32 mouse cellular contexts compared by ENCODE assay signal in genomic region chr5:73362791-73363190, GRCm38 (mm10). TPM values are rescaled to one million over a fixed set of nuclear protein-coding genes. Genes with fewer than 3 reads are reported as not detected.
DNase-seq lines count a peak whose midpoint lies in the region; ATAC-seq and TF ChIP-seq lines count a peak whose summit lies in the region.
"Had no signal": no experiment of that assay in that cellular context is flagged by ENCODE, and none has a peak within 500 bp of the region (broad histone marks: within the 10 kb centered on the region; RNA-seq: fewer than 3 reads in every experiment).

No protein-coding gene starts in this region.

- no peak overlapping the region for H3K4me3 ChIP-seq in liver, embryonic 13.5 days (replicated peaks)
- H3K4me3 ChIP-seq in liver, postnatal 0 days (ENCODE audit: low read depth, low read length) = no peak overlapping the region
- H3K4me3 ChIP-seq: forebrain, embryonic 13.5 days; heart, embryonic 10.5 days; heart, embryonic 15.5 days; intestine, embryonic 15.5 days; limb, embryonic 12.5 days; lung, embryonic 15.5 days; midbrain, embryonic 10.5 days; midbrain, embryonic 15.5 days; neural tube, embryonic 15.5 days; stomach, embryonic 15.5 days had no signal

- 86% methylated on average over 5 of the region's 5 CpGs for WGBS in liver, embryonic 13.5 days (ENCODE audit: insufficient replicate concordance)
- 88% methylated on average over 5 of the region's 5 CpGs for WGBS in liver, postnatal 0 days (ENCODE audit: insufficient replicate concordance)

- ATAC-seq in liver, embryonic 13.5 days (ENCODE audit: low read depth) = no peak
- ATAC-seq in liver, postnatal 0 days = no peak
- ATAC-seq in CD4-positive, CD25-positive, alpha-beta regulatory T cell, adult 4 months = no peak
- ATAC-seq: activated CD4-positive, CD25-positive, alpha-beta regulatory T cell, adult 4 months; forebrain, embryonic 13.5 days; hindbrain, postnatal 0 days; intestine, embryonic 15.5 days; midbrain, embryonic 15.5 days had no signal

- peak overlapping the region; percentile 51 for H3K27ac ChIP-seq in liver, embryonic 13.5 days
- no peak overlapping the region for H3K27ac ChIP-seq in liver, postnatal 0 days (ENCODE audit: low read depth)
- H3K27ac ChIP-seq: forebrain, embryonic 13.5 days; heart, embryonic 10.5 days; heart, embryonic 15.5 days; hindbrain, postnatal 0 days; intestine, embryonic 15.5 days; limb, embryonic 12.5 days; lung, embryonic 15.5 days; midbrain, embryonic 10.5 days; midbrain, embryonic 15.5 days; neural tube, embryonic 15.5 days; stomach, embryonic 15.5 days had no signal

- intact Hi-C loops in gastrocnemius, postnatal 14 days (cut with DNase I; ENCODE audit: low total_unique reads) = no loop called here

- TF ChIP-seq EP300 in liver, postnatal 0 days (IDR thresholded peaks at IDR 0.05; ENCODE audit: low read depth) = no peak

- H3K4me2 ChIP-seq in liver, embryonic 13.5 days = no peak overlapping the region
- H3K4me2 ChIP-seq in liver, postnatal 0 days (ENCODE audit: low read depth, low read length) = no peak overlapping the region
- H3K4me2 ChIP-seq: forebrain, embryonic 13.5 days; heart, embryonic 15.5 days; intestine, embryonic 15.5 days; limb, embryonic 12.5 days; lung, embryonic 15.5 days; midbrain, embryonic 15.5 days; neural tube, embryonic 15.5 days; stomach, embryonic 15.5 days had no signal

- H3K27me3 ChIP-seq in liver, embryonic 13.5 days = peaks cover 37% of the 10 kb centered on the region
- 0 out of 2 replicates have a peak, but pooled peaks cover 5% of the 10 kb centered on the region for H3K27me3 ChIP-seq in liver, postnatal 0 days (ENCODE audit: insufficient read depth, low read length)
- H3K27me3 ChIP-seq: CH12.LX; heart, embryonic 15.5 days; intestine, embryonic 15.5 days; lung, embryonic 15.5 days; midbrain, embryonic 15.5 days; neural tube, embryonic 15.5 days; stomach, embryonic 15.5 days had no signal

- no peak for TF ChIP-seq CTCF in liver, postnatal 0 days (IDR thresholded peaks at IDR 0.05; ENCODE audit: low read depth)

- DNase-seq in kidney, postnatal 10 days = peak; percentile 29
- DNase-seq in kidney, postnatal 14 days = no peak
- DNase-seq in liver, embryonic 13.5 days = no peak
- no peak for DNase-seq in liver, postnatal 0 days
- peak; percentile 30 for DNase-seq in gastrocnemius, postnatal 14 days
- DNase-seq: adrenal gland, adult 2 months; adrenal gland, postnatal 36 days; B cell, adult 2 months; cerebellum, adult 8-10 months; cerebellum, postnatal 25 days; kidney, adult 8-10 months; kidney, postnatal 36 days; retina, postnatal 1 day; right cerebral cortex, postnatal 14 days had no signal

- peaks cover 48% of the 10 kb centered on the region for H3K4me1 ChIP-seq in liver, embryonic 13.5 days (replicated peaks)
- peaks cover 20% of the 10 kb centered on the region for H3K4me1 ChIP-seq in liver, postnatal 0 days (ENCODE audit: insufficient read depth)

- H3K9ac ChIP-seq in liver, embryonic 13.5 days = no peak overlapping the region
- no peak overlapping the region for H3K9ac ChIP-seq in liver, postnatal 0 days (replicated peaks)
- H3K9ac ChIP-seq: forebrain, embryonic 13.5 days; heart, embryonic 15.5 days; intestine, embryonic 15.5 days; limb, embryonic 12.5 days; liver, embryonic 14.5 days; lung, embryonic 15.5 days; midbrain, embryonic 15.5 days; neural tube, embryonic 15.5 days; stomach, embryonic 15.5 days had no signal

- no peaks in the 10 kb centered on the region for H3K9me3 ChIP-seq in liver, embryonic 13.5 days (replicated peaks)
- no peaks in the 10 kb centered on the region for H3K9me3 ChIP-seq in liver, postnatal 0 days (ENCODE audit: low read length)
- H3K9me3 ChIP-seq: forebrain, embryonic 13.5 days; heart, embryonic 10.5 days; heart, embryonic 15.5 days; intestine, embryonic 15.5 days; limb, embryonic 12.5 days; lung, embryonic 15.5 days; midbrain, embryonic 10.5 days; midbrain, embryonic 15.5 days; neural tube, embryonic 15.5 days; stomach, embryonic 15.5 days had no signal

- H3K36me3 ChIP-seq in liver, embryonic 13.5 days = no peaks in the 10 kb centered on the region
- H3K36me3 ChIP-seq in liver, postnatal 0 days (replicated peaks; ENCODE audit: insufficient read depth, low read length) = no peaks in the 10 kb centered on the region
- H3K36me3 ChIP-seq: heart, embryonic 10.5 days; heart, embryonic 15.5 days; intestine, embryonic 15.5 days; limb, embryonic 12.5 days; lung, embryonic 15.5 days; midbrain, embryonic 10.5 days; midbrain, embryonic 15.5 days; neural tube, embryonic 15.5 days; stomach, embryonic 15.5 days had no signal

RNA-seq across cellular contexts. Expression of gene Ociad2, which starts 22.0 kb away (rescaled TPM):
- polyA plus RNA-seq in liver, embryonic 13.5 days (2015; fragmentation: Nextera tagmentation; extraction: Ambion mirVana) = 5.3 and 6.0 TPM in 2 replicates
- 1.2 and 2.0 TPM in 2 replicates for polyA plus RNA-seq in liver, postnatal 0 days (2015; fragmentation: Nextera tagmentation; extraction: Ambion mirVana)
- 10 to 100 TPM; 35.5 to 39.6 TPM for total RNA-seq in gastrocnemius, postnatal 14 days (2021)
- polyA plus RNA-seq in CD4-positive, CD25-positive, alpha-beta regulatory T cell, adult 4 months (2017; shearing (Covaris generic)) = under 1 TPM; 0.80 to 0.96 TPM

RNA-seq across cellular contexts. Expression of gene Cwh43, which starts 43.1 kb away (rescaled TPM):
- polyA plus RNA-seq in liver, embryonic 13.5 days (2015; fragmentation: Nextera tagmentation; extraction: Ambion mirVana) = not detected in 2 replicates
- polyA plus RNA-seq in liver, postnatal 0 days (2015; fragmentation: Nextera tagmentation; extraction: Ambion mirVana) = not detected in 2 replicates
- not detected for total RNA-seq in gastrocnemius, postnatal 14 days (2021)
- not detected for polyA plus RNA-seq in CD4-positive, CD25-positive, alpha-beta regulatory T cell, adult 4 months (2017; shearing (Covaris generic))
- total RNA-seq: adrenal gland, postnatal 36 days; CH12.LX; heart, postnatal 25 days; megakaryocyte progenitor cell, adult 5-6 weeks had no signal
- polyA plus RNA-seq: adrenal gland, adult 2 months; heart, embryonic 10.5 days; heart, embryonic 15.5 days; hindbrain, embryonic 11.5 days; limb, embryonic 12.5 days; liver, embryonic 14.5 days; lung, embryonic 15.5 days; midbrain, embryonic 10.5 days had no signal

Comparison
In these comparisons a context has a peak if more than half of its experiments do, and no peak if none do; other contexts are left out.
1. DNase-seq: peak in kidney, postnatal 10 days (single experiment) and gastrocnemius, postnatal 14 days (single experiment); none in kidney, postnatal 14 days (single experiment), liver, embryonic 13.5 days (single experiment) and liver, postnatal 0 days (single experiment).